Mouse (Mus musculus) heart, embryonic 11.5 days (tissue): ENCODE results near the gene Apobec3. TPM values are rescaled to one million over a fixed set of nuclear protein-coding genes. Genes with fewer than 3 reads are reported as not detected.

Experiments
- ATAC-seq: fragments of 200-750 bp; cut with Nextera tagmentation; replicated peaks from 2 replicates; pipeline ENCODE4 v1.8.0; 2017; ENCODE audit warnings: moderate library complexity; ENCODE audit not compliant: insufficient number of reproducible peaks, low FRiP score, low TSS enrichment
- H3K27ac ChIP-seq: fragments of 300-500 bp; sonication (generic); 2 replicates; pipeline ENCODE4 v1.5.1; 2014; ENCODE audit warnings: mild to moderate bottlenecking, low read depth, low read length
- H3K27me3 ChIP-seq: fragments of 300-500 bp; sonication (generic); 2 replicates; pipeline ENCODE4 v1.6.1; 2014; ENCODE audit warnings: mild to moderate bottlenecking, low read length, mixed read lengths; ENCODE audit not compliant: control insufficient read depth, insufficient read depth
- H3K36me3 ChIP-seq: fragments of 300-500 bp; sonication (generic); 2 replicates; pipeline ENCODE4 v1.6.1; 2014; ENCODE audit warnings: mild to moderate bottlenecking, low read length, moderate library complexity, mixed read lengths; ENCODE audit not compliant: control insufficient read depth, insufficient read depth
- H3K4me1 ChIP-seq: fragments of 300-500 bp; sonication (generic); 2 replicates; pipeline ENCODE4 v1.6.1; 2014; ENCODE audit warnings: low read length; ENCODE audit not compliant: control insufficient read depth, insufficient read depth
- H3K4me2 ChIP-seq: fragments of 300-500 bp; sonication (generic); 2 replicates; pipeline ENCODE4 v1.6.1; 2014; ENCODE audit warnings: mild to moderate bottlenecking, moderate library complexity
- H3K4me3 ChIP-seq: fragments of 300-500 bp; sonication (generic); 2 replicates; pipeline ENCODE4 v1.5.1; 2014; ENCODE audit warnings: low read depth, low read length
- H3K9ac ChIP-seq: fragments of 300-500 bp; sonication (generic); 2 replicates; pipeline ENCODE4 v1.6.1; 2014; ENCODE audit warnings: mild to moderate bottlenecking, low read depth, low read length, moderate library complexity
- H3K9me3 ChIP-seq: fragments of 300-500 bp; sonication (generic); replicated peaks from 2 replicates; pipeline ENCODE4 v1.6.1; 2016; ENCODE audit warnings: low read length; ENCODE audit not compliant: control insufficient read depth
- WGBS: fragments of 180-500 bp; shearing (Covaris S2); extraction: QIAGEN DNeasy Blood & Tissue Kit; methylation state at CpG from one replicate; pipeline ENCODE4 v1.1.7; 2014; ENCODE audit not compliant: insufficient replicate concordance; 5-methylcytosine and 5-hydroxymethylcytosine counted together
- polyA plus RNA-seq: library from polyadenylated mRNA; unstranded; fragments of >200 nt; fragmentation: Nextera tagmentation; extraction: Ambion mirVana; gene quantifications from 2 replicates; pipeline ENCODE4 v1.2.1, GENCODE M21; 2014

Apobec3 gene
- 9.5 and 12.0 TPM in 2 replicates for polyA plus RNA-seq

DNA sequence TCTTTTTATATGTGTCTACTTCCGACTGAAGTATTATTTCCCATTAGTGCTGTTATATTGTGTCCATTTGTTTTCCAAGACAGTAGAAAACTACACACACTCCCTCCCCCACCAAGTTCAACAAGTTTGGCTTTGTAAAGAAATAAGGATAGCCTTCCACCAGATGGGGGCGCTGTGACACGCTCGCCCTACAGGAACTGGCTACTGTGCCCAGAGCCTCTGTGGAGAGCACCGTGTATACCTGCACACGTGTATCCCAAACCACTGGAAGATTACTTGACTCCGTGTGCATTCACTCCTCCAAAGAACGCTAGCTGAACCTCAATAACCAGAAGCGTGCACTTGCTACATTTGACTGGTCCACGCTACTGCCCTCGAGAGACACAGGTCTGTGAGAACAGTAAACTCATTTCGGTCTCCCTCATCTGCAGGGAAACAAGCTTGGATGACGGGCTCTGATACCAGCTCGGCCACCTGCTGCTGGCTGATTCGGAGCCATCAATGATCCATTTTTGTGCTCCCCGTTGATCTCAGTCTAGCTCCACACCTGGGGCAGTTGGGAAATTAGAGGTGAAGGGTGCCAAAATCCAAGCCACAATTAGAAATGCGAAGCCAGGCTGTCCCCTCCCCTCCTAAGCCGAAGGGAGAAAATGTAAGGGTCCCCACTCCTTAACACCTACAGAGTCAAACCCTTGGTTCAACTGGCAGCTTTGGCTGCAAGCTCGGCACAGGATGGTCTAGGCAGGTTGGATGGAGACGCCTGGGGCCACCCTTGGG is at the start of gene Apobec3:
Gene Apobec3 (plus strand): TSS at position 224 of the 777 bp plus-strand sequence.
- H3K27me3 ChIP-seq: peaks cover 4% of the 10 kb centered on the region
- H3K9me3 ChIP-seq: no peaks in the 10 kb centered on the region
- peak within 1 kb of the TSS; percentile 89 for H3K4me2 ChIP-seq
- ATAC-seq: peak; percentile 31; the same call in 1 of the 2 replicates
- 2% methylated on average over 20 of the region's 20 CpGs for WGBS
- peaks cover 10% of the 10 kb centered on the region; the same call in 1 of the 2 replicates for H3K4me1 ChIP-seq
- H3K27ac ChIP-seq: peak within 1 kb of the TSS; percentile 57
- H3K36me3 ChIP-seq: no peaks in the 10 kb centered on the region
- H3K4me3 ChIP-seq: peak within 1 kb of the TSS; percentile 61
- H3K9ac ChIP-seq: peak within 1 kb of the TSS; percentile 74

DNA sequence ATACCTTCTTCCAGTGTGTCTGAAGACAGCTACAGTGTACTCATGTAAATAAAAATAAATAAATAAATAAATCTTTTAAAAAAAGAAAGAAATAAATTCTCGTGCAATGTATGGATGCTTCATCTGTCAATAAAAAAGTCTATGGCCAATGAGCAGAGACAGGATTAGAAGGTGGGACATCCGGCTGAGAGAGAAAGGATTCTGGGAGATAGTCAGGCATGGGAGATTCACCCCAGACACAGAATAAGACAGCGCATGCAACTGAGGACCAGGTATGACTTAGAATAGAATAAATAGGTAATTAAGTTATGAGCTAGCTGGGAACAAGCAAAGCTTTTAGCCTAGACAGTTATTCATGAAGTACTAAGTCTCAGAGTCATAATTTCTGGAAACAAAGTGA is 48.5 kb upstream of the Apobec3 start:
- 81% methylated on average over 3 of the region's 3 CpGs for WGBS
- Histone ChIP-seq H3K27ac (no peak overlapping the region), H3K27me3 (no peaks in the 10 kb centered on the region; the same call in 1 of the 2 replicates), H3K4me3 (no peak overlapping the region), H3K9ac (no peak overlapping the region), H3K4me2 (no peak overlapping the region), H3K9me3 (no peaks in the 10 kb centered on the region), H3K4me1 (peaks cover 6% of the 10 kb centered on the region), H3K36me3 (no peaks in the 10 kb centered on the region)
- no peak for ATAC-seq

DNA sequence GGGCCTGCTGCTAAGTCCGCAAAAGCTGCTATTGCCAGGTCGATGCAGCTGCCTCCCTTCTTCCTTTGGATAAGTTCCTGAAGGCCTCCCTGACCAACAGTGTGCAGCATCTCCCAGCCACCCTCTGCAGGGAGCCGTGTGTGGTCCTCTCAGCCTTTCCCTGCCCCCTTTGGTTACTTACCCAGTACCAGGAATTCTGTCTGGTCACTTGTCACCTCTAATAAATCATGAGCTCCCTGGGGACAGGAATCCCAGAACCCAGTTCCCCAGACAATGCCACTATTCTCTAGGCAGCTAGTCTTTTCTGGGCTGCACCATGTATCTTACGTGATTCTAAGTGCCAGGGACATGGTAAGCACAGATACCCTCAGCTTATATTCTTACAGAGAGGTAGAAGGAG is 45.5 kb upstream of the Apobec3 start:
- H3K36me3 ChIP-seq: no peaks in the 10 kb centered on the region
- no peaks in the 10 kb centered on the region; the same call in 1 of the 2 replicates for H3K27me3 ChIP-seq
- 70% methylated on average over 4 of the region's 4 CpGs for WGBS
- H3K9ac ChIP-seq: no peak overlapping the region
- H3K27ac ChIP-seq: no peak overlapping the region
- H3K4me2 ChIP-seq: no peak overlapping the region
- H3K4me1 ChIP-seq: peaks cover 7% of the 10 kb centered on the region
- no peak for ATAC-seq
- no peak overlapping the region for H3K4me3 ChIP-seq
- H3K9me3 ChIP-seq: no peaks in the 10 kb centered on the region

DNA sequence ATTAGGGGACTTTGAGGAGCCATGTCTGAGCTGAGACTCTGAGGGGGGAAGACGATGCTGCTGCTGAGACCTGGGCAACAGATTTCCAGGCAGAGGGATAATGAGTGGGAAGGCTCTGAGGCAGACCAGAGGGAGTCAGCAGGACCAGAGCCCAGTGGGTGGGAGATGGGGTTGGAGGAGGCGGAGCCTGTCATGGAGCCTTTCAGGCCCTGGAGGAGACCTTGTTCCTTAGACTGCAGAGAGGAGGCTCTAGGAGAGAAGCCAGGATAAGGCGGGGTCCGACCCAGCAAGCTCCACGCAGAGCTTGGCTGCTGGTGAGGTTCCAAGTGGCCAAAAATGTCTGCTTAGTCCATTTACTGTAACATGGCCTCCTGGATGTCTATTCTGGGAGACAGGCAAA is 44.4 kb upstream of the Apobec3 start:
- no peak overlapping the region for H3K27ac ChIP-seq
- WGBS: 16% methylated on average over 5 of the region's 5 CpGs
- no peaks in the 10 kb centered on the region for H3K36me3 ChIP-seq
- H3K27me3 ChIP-seq: no peaks in the 10 kb centered on the region; the same call in 1 of the 2 replicates
- H3K9ac ChIP-seq: no peak overlapping the region
- H3K4me2 ChIP-seq: no peak overlapping the region
- no peaks in the 10 kb centered on the region for H3K9me3 ChIP-seq
- H3K4me3 ChIP-seq: no peak overlapping the region
- ATAC-seq: no peak
- peaks cover 7% of the 10 kb centered on the region for H3K4me1 ChIP-seq

DNA sequence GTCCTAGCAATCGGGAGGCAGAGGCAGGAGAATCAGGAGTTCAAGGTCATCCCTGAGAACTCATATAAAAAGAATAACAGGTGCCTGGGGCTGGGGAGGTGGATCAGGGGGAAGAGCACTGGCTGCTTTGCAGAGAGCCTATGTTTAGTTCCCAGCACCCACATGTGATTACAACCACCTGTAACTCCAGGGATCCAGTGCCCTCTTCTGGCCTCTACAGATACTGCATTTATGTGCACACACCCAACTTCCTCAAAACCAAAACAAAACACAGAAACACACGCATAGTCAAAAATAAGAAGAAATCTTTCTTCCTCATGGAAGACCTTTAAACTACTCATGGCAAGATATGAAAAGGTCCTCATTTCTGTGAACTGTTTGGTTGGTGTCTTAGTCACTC is 41.3 kb upstream of the Apobec3 start:
- 88% methylated on average over 2 of the region's 2 CpGs for WGBS
- Histone ChIP-seq H3K27me3 (no peaks in the 10 kb centered on the region; the same call in 1 of the 2 replicates), H3K9me3 (no peaks in the 10 kb centered on the region), H3K36me3 (no peaks in the 10 kb centered on the region), H3K9ac (no peak overlapping the region), H3K4me1 (peaks cover 7% of the 10 kb centered on the region), H3K4me2 (no peak overlapping the region), H3K4me3 (no peak overlapping the region), H3K27ac (no peak overlapping the region)
- ATAC-seq: no peak

DNA sequence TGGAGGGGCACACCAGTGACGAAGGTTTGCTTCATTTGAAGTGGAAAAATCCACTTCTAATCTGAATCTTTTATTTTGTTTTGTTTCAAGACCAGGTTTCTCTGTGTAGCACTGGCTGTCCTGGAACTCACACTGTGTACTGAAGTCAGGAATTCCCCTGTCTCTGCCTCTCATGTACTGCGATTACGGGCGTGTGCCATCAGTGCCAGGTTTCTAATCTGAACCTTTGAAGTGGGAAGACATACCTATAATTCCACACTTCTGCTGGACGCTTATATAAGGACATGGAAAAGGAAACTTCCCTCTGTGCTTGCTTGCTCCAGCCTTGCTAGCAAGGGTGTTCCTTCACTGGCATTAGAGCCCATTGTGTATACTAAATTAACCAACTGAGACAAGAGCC is 32.5 kb upstream of the Apobec3 start:
- Histone ChIP-seq H3K9me3 (no peaks in the 10 kb centered on the region), H3K4me2 (no peak overlapping the region), H3K9ac (no peak overlapping the region), H3K4me3 (no peak overlapping the region), H3K36me3 (no peaks in the 10 kb centered on the region), H3K27ac (no peak overlapping the region), H3K4me1 (no peaks in the 10 kb centered on the region), H3K27me3 (no peaks in the 10 kb centered on the region)
- no peak for ATAC-seq
- WGBS: 57% methylated on average over 5 of the region's 5 CpGs

DNA sequence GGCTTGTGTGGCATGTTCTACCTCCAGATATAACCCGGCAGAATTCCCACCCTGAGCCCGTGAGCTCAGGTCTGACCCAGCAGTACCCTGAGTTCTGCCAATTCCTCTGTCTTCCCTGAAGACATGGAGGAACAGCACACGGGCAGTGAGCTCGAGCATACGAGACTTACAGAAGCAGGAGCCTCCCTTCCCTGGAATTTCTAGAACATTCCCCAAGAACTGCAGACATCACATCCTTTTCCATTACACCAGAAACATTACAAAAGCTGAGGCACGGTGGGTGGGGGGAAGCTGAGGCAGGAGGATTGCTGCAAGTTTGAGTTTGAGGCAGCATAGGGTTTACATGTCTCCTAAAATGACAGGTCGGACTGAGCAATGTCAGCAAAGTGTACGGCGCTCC is 31.6 kb upstream of the Apobec3 start:
- Histone ChIP-seq H3K9me3 (no peaks in the 10 kb centered on the region), H3K4me3 (no peak overlapping the region), H3K4me2 (no peak overlapping the region), H3K27me3 (no peaks in the 10 kb centered on the region), H3K36me3 (no peaks in the 10 kb centered on the region), H3K9ac (no peak overlapping the region), H3K4me1 (no peaks in the 10 kb centered on the region), H3K27ac (no peak overlapping the region)
- ATAC-seq: no peak
- WGBS: 84% methylated on average over 9 of the region's 9 CpGs

GRCm38 (mm10) chr15:79867260-79868002 is 24.0 kb upstream of the Apobec3 start:
- Histone ChIP-seq H3K9ac (no peak overlapping the region), H3K36me3 (no peaks in the 10 kb centered on the region), H3K4me2 (no peak overlapping the region), H3K27ac (no peak overlapping the region), H3K4me3 (no peak overlapping the region), H3K27me3 (no peaks in the 10 kb centered on the region), H3K9me3 (peaks cover 2% of the 10 kb centered on the region; the same call in 1 of the 2 replicates), H3K4me1 (no peaks in the 10 kb centered on the region)
- WGBS: 74% methylated on average over 3 of the region's 3 CpGs
- ATAC-seq: no peak
